Mouse (Mus musculus) Patski (cell line): ENCODE measurements at regions not wholly inside any gene's neighbourhood (a gene's known extent, or its start where the extent isn't known, plus 50 kb on each side); places are given as distances from the start of the nearest gene placed in this dataset.
"Not testable (repeated sequence)": the region's sequence is repeated elsewhere in the genome, so short reads cannot be mapped to it uniquely, and the experiment has no call there.

Experiments
- ATAC-seq: fragments of 100-300 bp; one replicate; pipeline ENCODE4 v1.8.0; 2021
- CTCF ChIA-PET: fragments of 350-600 bp; sonication (Branson Sonifier 250); formaldehyde crosslinking; loops from one replicate; lab custom pipeline; 2022; ENCODE audit warnings: inconsistent platforms; lab: Charles Lee
- POLR2A ChIA-PET: fragments of 350-600 bp; sonication (Branson Sonifier 250); formaldehyde crosslinking; loops from one replicate; lab custom pipeline; 2022; ENCODE audit warnings: antibody characterized with exemption, inconsistent platforms; lab: Charles Lee
- DNase-seq: peaks from one replicate; pipeline ENCODE4 v3.0.0-alpha.2; 2011; ENCODE audit warnings: low read depth, low spot score
- H3K27me3 ChIP-seq: fragments of 371-371 bp; one replicate; pipeline ENCODE4 v1.5.1; 2021
- CTCF ChIP-seq: fragments of 100-300 bp; IDR thresholded peaks from one replicate; pipeline ENCODE4 v1.5.1; 2021
- in situ Hi-C: fragments of 300-500 bp; cut with MboI; formaldehyde crosslinking; loops from 3 replicates; pipeline ENCODE4 v1.11.1; 2018; ENCODE audit warnings: low pct_unique_long_range_greater_than_20kb, mixed read lengths

DNA sequence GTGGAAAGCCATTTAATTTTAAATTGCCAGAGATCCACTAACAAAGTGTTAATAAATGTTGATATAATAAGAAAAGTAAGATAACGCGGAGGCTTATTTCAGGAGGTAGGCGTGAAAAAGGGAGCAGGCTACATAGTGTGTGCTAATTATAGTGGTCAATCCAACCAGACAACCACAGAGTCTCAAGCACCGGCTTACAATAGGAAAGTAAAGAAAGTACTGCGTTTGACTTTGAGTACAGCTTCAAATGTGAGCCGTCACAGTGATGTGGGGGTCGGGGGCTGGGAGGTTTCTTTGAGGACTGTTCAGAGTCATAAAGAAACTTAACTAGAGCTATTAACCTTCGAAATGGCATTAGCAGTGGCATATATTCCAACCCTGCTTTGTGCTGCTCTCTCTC is 329.1 kb downstream of the Tdrd3 start:
- TF ChIP-seq CTCF: no peak
- H3K27me3 ChIP-seq: peaks cover 9% of the 10 kb centered on the region
- DNase-seq: no peak
- in situ Hi-C loops: no loop called here
- ChIA-PET CTCF (no interaction called here), POLR2A (no interaction called here)
- no peak for ATAC-seq

- ChIA-PET CTCF (no interaction called here), POLR2A (no interaction called here)
- peaks cover 9% of the 10 kb centered on the region for H3K27me3 ChIP-seq
- in situ Hi-C loops: no loop called here
- DNase-seq (no peak), ATAC-seq (no peak)
- TF ChIP-seq CTCF: no peak
Observed at GRCm38 (mm10) chr14:87746011-87746410, 329.6 kb downstream of the Tdrd3 start.

- ChIA-PET POLR2A (no interaction called here), CTCF (no interaction called here)
- ATAC-seq: no peak
- no peak for TF ChIP-seq CTCF
- in situ Hi-C loops: no loop called here
- no peak for DNase-seq
- H3K27me3 ChIP-seq: peaks cover 8% of the 10 kb centered on the region
Observed at GRCm38 (mm10) chr14:87749068-87749467, 332.6 kb downstream of the Tdrd3 start.

DNA sequence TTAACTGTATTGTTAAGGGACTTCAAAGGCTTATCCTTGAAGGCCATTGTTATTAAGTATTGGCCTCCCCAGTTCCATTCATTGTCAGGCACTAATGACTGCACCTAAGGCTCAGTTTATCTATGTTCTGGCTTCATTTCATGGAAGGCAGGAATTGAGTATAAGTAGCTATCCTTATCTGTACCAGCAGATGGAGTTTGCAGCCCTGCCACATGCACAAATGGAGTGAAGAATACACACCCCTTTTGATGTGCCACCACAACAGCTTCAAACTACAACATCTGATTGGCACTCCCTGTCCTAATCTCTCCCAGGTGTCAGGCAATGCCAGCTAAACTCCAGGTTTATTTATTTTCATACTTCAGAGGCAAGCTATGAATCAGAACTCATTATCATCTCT is 333.3 kb downstream of the Tdrd3 start:
- ATAC-seq: no peak
- TF ChIP-seq CTCF: no peak
- peaks cover 11% of the 10 kb centered on the region for H3K27me3 ChIP-seq
- ChIA-PET CTCF (no interaction called here), POLR2A (no interaction called here)
- no peak for DNase-seq
- in situ Hi-C loops: no loop called here

- no peak for DNase-seq
- POLR2A ChIA-PET: no interaction called here
- ATAC-seq: no peak
- CTCF ChIA-PET: no interaction called here
- in situ Hi-C loops: no loop called here
- TF ChIP-seq CTCF: no peak
- peaks cover 6% of the 10 kb centered on the region for H3K27me3 ChIP-seq
Observed at GRCm38 (mm10) chr14:87750665-87751170, 334.3 kb downstream of the Tdrd3 start.

GRCm38 (mm10) chr14:87754744-87755143 is 338.3 kb downstream of the Tdrd3 start:
- ATAC-seq: no peak
- peaks cover 10% of the 10 kb centered on the region for H3K27me3 ChIP-seq
- no peak for DNase-seq
- in situ Hi-C loops: no loop called here
- POLR2A ChIA-PET: no interaction called here
- no peak for TF ChIP-seq CTCF
- CTCF ChIA-PET: no interaction called here

GRCm38 (mm10) chr14:87775332-87775890 is 359.0 kb downstream of the Tdrd3 start:
- H3K27me3 ChIP-seq: no peaks in the 10 kb centered on the region
- in situ Hi-C loops: no loop called here
- TF ChIP-seq CTCF: no peak
- DNase-seq (no peak), ATAC-seq (no peak)
- ChIA-PET CTCF (interaction anchor here (0.7 kb wide), 1 partner anchor 9 kb away, joined by 3 read pairs; no protein-coding TSS in a partner anchor), POLR2A (no interaction called here)

- ChIA-PET POLR2A (no interaction called here), CTCF (no interaction called here)
- TF ChIP-seq CTCF: no peak
- DNase-seq (no peak), ATAC-seq (no peak)
- in situ Hi-C loops: no loop called here
- H3K27me3 ChIP-seq: no peaks in the 10 kb centered on the region
Observed at GRCm38 (mm10) chr14:87799803-87800202, 383.4 kb downstream of the Tdrd3 start.

- DNase-seq, POLR2A ChIA-PET, H3K27me3 ChIP-seq, in situ Hi-C loops, CTCF ChIA-PET, ATAC-seq: not testable (repeated sequence)
Observed at GRCm38 (mm10) chr14:87809664-87810063, 393.2 kb downstream of the Tdrd3 start.

- POLR2A ChIA-PET: no interaction called here
- no peak for TF ChIP-seq CTCF
- peaks cover 3% of the 10 kb centered on the region for H3K27me3 ChIP-seq
- CTCF ChIA-PET: interaction anchor here (1.2 kb wide), 1 partner anchor 13 kb away, joined by 5 read pairs; no protein-coding TSS in a partner anchor
- DNase-seq (no peak), ATAC-seq (no peak)
- in situ Hi-C loops: no loop called here
Observed at GRCm38 (mm10) chr14:87844120-87844519, 427.7 kb downstream of the Tdrd3 start.

DNA sequence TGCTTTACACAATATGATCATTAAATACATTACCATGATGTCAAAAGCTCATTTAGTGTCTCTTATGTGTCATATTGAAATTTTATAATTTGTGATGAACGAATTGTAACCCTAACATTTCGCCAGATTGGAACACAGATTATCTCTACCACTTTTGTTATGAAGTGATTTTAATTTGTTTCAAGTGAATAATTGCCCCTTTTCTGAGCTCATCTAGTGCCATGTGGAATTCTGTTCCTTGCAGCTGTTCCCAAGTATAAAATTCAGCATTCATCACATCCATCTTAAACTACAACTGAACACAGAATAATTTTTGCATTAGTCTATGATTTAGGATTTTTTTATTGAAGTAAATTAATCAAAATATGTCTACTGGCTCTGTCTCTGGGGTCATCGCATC is 445.0 kb downstream of the Tdrd3 start:
- CTCF ChIA-PET: no interaction called here
- POLR2A ChIA-PET: no interaction called here
- no peak for DNase-seq
- in situ Hi-C loops: no loop called here
- no peak for ATAC-seq
- no peaks in the 10 kb centered on the region for H3K27me3 ChIP-seq
- TF ChIP-seq CTCF: no peak
